Mouse (Mus musculus) cerebellum, adult 2 months (tissue): ENCODE measurements around the gene Gucd1. TPM values are rescaled to one million over a fixed set of nuclear protein-coding genes. Genes with fewer than 3 reads are reported as not detected.
A peak's percentile ranks its signal among the peaks of the same experiment; 100 is the strongest.

Experiments
- DNase-seq, 2 experiments: peaks; one replicate each; pipeline ENCODE4 v3.0.0; 2021
- H3K27ac ChIP-seq: fragments of 200-500 bp; 2 replicates; pipeline ENCODE4 v1.5.1; 2012; ENCODE audit warnings: low read length, control low read depth, inconsistent platforms; ENCODE audit not compliant: insufficient read depth
- H3K27me3 ChIP-seq: fragments of 200-500 bp; 2 replicates; pipeline ENCODE4 v1.6.1; 2012; ENCODE audit warnings: inconsistent platforms, mild to moderate bottlenecking, low read length, moderate library complexity; ENCODE audit not compliant: control insufficient read depth, insufficient read depth
- H3K4me1 ChIP-seq: fragments of 200-500 bp; 2 replicates; pipeline ENCODE4 v1.6.1; 2011; ENCODE audit warnings: low read length; ENCODE audit not compliant: control insufficient read depth, insufficient read depth
- H3K4me3 ChIP-seq: fragments of 200-500 bp; replicated peaks from 2 replicates; pipeline ENCODE3; 2011; ENCODE audit warnings: mild to moderate bottlenecking, low read depth, low read length, control low read depth; ENCODE audit not compliant: insufficient read depth
- CTCF ChIP-seq: fragments of 200-500 bp; IDR thresholded peaks from 2 replicates; pipeline ENCODE4 v1.5.1; 2011; ENCODE audit warnings: low read depth, mild to moderate bottlenecking, control low read depth, low read length, moderate library complexity, borderline replicate concordance; ENCODE audit not compliant: insufficient read depth
- POLR2A ChIP-seq: fragments of 200-500 bp; IDR thresholded peaks from 2 replicates; pipeline ENCODE4 v1.6.1; 2011; ENCODE audit warnings: low read length, control low read depth, borderline replicate concordance; ENCODE audit not compliant: insufficient read depth
- WGBS: fragments of 180-500 bp; shearing (Covaris S2); methylation state at CpG from one replicate; pipeline ENCODE4 v1.1.7; 2018; 5-methylcytosine and 5-hydroxymethylcytosine counted together
- polyA plus RNA-seq: library from polyadenylated mRNA; depleted of rRNA; stranded (reverse); fragments of >200 nt; gene quantifications from 2 replicates; pipeline ENCODE4 v1.2.3, GENCODE M21; 2012

Gene Gucd1
- polyA plus RNA-seq, 1 experiment, result 20.7 TPM

DNA sequence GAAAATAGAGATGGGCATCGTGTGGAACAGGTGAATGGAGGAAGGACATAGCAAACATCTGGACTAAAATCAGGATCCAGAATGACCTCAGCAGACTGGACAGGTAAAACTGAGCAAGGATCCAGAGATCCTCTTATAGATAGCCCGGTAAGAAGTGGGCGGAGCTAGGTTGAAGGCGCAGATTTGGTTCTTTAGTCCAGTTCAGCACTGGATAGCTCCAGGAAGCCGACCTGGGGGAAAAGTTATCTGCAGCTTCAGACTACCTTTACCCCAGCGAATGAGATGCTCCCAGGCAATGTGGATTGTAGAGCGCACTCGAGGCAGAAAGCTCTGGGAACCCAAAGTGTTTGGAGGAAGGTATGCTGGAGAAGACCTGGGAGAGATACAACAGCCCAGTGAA, 175.8 kb downstream of the Gucd1 start:
- 48% methylated on average over 8 of the region's 8 CpGs for WGBS
- TF ChIP-seq POLR2A (no peak), CTCF (no peak)
- DNase-seq, result no peak
- Histone ChIP-seq H3K27me3 (no peaks in the 10 kb centered on the region), H3K4me3 (no peak overlapping the region), H3K27ac (no peak overlapping the region), H3K4me1 (no peaks in the 10 kb centered on the region)

DNA sequence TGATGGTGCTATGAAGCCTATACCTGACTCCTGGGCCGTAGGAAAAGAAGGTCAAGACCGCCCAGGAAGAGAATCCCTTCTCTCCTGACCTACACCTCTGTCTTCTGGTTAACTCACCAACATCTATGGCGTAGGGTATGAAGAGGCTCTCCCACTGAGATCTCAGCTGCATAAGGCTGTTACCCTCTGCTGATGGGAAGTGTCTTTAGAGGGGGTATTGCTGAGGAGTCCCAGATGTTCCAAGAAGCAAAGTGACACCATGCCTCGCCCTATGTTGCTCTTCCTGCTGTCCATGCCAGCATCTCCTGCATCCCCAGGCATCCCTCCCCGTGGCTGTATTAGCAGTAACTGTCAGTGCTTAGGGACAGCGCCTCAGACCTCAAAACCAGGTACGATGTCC, 178.4 kb downstream of the Gucd1 start:
- H3K4me3 ChIP-seq, result no peak overlapping the region
- no peaks in the 10 kb centered on the region for H3K4me1 ChIP-seq
- no peak overlapping the region for H3K27ac ChIP-seq
- 87% methylated on average over 7 of the region's 7 CpGs for WGBS
- no peaks in the 10 kb centered on the region for H3K27me3 ChIP-seq
- no peak for TF ChIP-seq POLR2A
- TF ChIP-seq CTCF, result no peak
- no peak for DNase-seq

DNA sequence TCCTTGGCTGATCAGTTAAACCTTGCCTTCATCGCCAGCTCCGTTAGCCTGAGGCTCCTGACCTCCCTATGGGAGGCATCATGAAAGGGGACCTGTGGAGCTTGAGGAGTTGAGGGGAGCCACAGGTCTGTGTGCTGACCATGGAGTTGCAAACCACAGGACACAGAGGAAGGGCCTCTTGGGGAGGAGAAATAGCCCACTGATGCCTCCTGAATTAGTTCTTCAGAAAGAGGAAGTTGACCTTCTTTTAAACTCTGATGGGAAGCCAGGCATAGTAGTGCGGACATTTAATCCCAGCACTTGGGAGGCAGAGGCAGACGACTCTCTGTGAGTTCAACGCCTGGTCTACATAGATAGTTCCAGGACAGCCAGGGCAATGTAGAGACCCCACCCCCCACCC, 178.9 kb downstream of the Gucd1 start:
- no peak for DNase-seq
- no peak overlapping the region for H3K4me3 ChIP-seq
- H3K4me1 ChIP-seq, result no peaks in the 10 kb centered on the region
- TF ChIP-seq POLR2A, result no peak
- no peak for TF ChIP-seq CTCF
- H3K27ac ChIP-seq, result no peak overlapping the region
- no peaks in the 10 kb centered on the region for H3K27me3 ChIP-seq
- 85% methylated on average over 5 of the region's 5 CpGs for WGBS

DNA sequence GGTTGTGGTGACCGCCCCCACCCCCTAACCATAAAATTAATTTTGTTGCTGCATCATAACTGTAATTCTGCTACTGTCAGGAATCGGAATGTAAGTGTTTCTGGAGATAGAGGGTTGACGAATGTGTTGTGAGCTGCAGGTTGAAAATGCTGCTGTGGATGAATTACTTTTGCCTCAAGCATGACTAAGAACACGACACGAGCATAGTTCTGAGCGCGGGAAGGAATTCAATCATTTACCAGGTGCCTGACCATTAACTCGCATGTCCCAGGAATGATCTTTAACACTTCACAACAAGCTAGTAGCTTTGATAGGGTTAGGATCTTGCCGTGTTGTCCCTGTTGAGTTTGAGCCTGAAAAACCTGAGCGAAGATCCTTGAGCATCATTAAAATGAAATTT, 180.5 kb downstream of the Gucd1 start:
- 90% methylated on average over 10 of the region's 10 CpGs for WGBS
- Histone ChIP-seq H3K4me1 (peaks cover 9% of the 10 kb centered on the region; the same call in 1 of the 2 replicates), H3K27me3 (no peaks in the 10 kb centered on the region), H3K27ac (no peak overlapping the region), H3K4me3 (no peak overlapping the region)
- DNase-seq, result no peak
- no peak for TF ChIP-seq POLR2A
- TF ChIP-seq CTCF, result no peak

DNA sequence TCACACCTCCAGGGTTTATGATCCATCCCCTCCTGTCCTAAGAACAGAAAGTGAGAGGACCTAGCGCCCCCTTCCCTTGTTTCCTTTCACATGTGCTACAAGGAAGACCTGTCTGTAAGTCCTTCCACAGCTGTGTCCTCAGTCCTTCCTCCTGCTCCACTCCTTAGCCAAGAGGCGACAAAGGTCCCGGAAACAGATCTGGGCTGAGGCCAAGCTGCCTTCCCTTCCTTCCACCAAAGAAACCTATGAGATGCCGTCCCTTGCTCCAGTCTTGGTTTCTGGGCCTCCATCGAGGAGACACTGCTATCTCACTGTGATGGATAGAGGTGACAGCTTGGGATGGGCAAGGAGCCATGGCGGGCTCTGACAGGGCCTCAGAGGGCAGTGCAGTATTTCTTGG, 182.7 kb downstream of the Gucd1 start:
- Histone ChIP-seq H3K27me3 (no peaks in the 10 kb centered on the region), H3K4me3 (no peak overlapping the region), H3K4me1 (peaks cover 9% of the 10 kb centered on the region; the same call in 1 of the 2 replicates), H3K27ac (no peak overlapping the region)
- TF ChIP-seq CTCF, result no peak
- no peak for TF ChIP-seq POLR2A
- WGBS, result 79% methylated on average over 6 of the region's 6 CpGs
- no peak for DNase-seq

DNA sequence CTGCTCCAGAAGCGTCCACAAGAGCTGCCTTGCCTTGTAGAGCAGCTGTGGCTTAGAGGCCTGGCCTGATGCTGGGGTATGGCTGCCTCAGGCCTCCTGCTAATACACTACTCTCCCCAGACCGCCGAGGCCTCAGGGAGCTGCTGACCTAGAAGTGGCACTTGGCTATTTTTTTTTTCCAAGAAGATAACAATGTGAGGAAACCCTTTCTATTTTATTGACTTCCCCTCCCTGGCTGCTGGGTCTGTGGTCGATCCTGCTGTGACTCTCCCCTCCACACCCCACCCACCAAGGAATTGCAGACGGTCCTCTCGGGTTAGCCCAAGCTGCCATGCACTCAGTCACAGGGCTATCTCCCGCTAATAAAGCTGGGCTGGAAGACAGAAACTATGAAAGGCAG, 183.6 kb downstream of the Gucd1 start:
- TF ChIP-seq POLR2A, result no peak
- TF ChIP-seq CTCF, result no peak
- Histone ChIP-seq H3K4me3 (no peak overlapping the region), H3K4me1 (peaks cover 9% of the 10 kb centered on the region; the same call in 1 of the 2 replicates), H3K27me3 (no peaks in the 10 kb centered on the region), H3K27ac (no peak overlapping the region)
- no peak for DNase-seq
- WGBS, result 86% methylated on average over 7 of the region's 7 CpGs

DNA sequence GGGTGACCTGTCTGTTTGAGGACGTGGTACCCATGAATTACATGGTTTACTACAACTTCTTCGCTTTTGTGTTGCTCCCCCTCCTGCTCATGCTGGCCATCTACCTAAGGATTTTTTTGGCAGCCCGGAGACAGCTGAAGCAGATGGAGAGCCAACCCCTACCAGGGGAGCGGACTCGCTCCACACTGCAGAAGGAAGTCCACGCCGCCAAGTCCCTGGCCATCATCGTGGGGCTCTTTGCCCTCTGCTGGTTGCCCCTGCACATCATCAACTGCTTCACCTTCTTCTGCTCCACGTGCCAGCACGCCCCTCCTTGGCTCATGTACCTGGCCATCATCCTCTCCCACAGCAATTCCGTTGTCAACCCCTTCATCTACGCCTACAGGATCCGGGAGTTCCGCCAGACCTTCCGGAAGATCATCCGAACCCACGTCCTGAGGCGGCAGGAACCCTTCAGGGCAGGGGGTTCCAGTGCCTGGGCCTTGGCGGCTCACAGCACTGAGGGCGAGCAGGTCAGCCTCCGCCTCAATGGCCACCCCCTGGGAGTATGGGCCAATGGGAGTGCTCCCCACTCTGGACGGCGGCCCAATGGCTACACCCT, 184.5 kb downstream of the Gucd1 start:
- no peak overlapping the region for H3K4me3 ChIP-seq
- H3K27ac ChIP-seq, result no peak overlapping the region
- peak; percentile 45 to 57 for DNase-seq
- TF ChIP-seq POLR2A (no peak), CTCF (peak; percentile 33; the same call in 1 of the 2 replicates)
- peaks cover 9% of the 10 kb centered on the region; the same call in 1 of the 2 replicates for H3K4me1 ChIP-seq
- H3K27me3 ChIP-seq, result no peaks in the 10 kb centered on the region
- WGBS, result 47% methylated on average over 23 of the region's 23 CpGs

DNA sequence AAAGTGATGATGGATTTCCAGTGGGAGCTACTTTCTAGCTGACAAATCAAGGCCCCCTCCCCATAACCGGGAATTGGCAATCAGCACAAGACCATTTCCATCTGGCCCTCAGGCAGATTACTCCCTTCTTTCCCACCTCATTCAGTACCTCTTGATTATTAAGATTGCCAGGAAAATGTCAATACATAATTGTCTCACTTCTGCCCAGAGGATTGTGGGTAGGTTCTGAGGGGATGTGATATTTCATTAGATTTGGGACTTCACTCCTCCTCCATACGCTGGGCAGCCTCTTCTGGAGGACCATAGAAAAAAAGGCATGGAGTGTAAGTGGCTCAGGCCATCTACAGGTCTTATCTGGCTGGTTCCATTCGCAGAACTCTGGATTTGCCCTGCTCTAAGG, 185.5 kb downstream of the Gucd1 start:
- DNase-seq, result no peak
- Histone ChIP-seq H3K4me1 (peaks cover 9% of the 10 kb centered on the region; the same call in 1 of the 2 replicates), H3K27ac (no peak overlapping the region), H3K27me3 (no peaks in the 10 kb centered on the region), H3K4me3 (no peak overlapping the region)
- WGBS, result 89% methylated on average over 3 of the region's 3 CpGs
- TF ChIP-seq POLR2A (no peak), CTCF (no peak)
